Mouse (Mus musculus): ENCODE data around the gene Grb10. TPM values are rescaled to one million over a fixed set of nuclear protein-coding genes. Genes with fewer than 3 reads are reported as not detected.

Gene Grb10
- polyA plus RNA-seq, 1 experiment: 12.1 TPM

- no peak overlapping the region for H3K4me3 ChIP-seq (ENCODE audit: control insufficient read depth, low read depth, low read length)
- H3K4me1 ChIP-seq (ENCODE audit: control insufficient read depth, insufficient read depth, low read length): no peaks in the 10 kb centered on the region
- no peak overlapping the region for H3K27ac ChIP-seq (ENCODE audit: control insufficient read depth, insufficient read depth, low read depth, low read length)
- TF ChIP-seq CTCF (IDR thresholded peaks at IDR 0.05; ENCODE audit: control insufficient read depth, insufficient read depth, insufficient replicate concordance, low read depth, low read length): no peak
- no peak for TF ChIP-seq POLR2A (IDR thresholded peaks at IDR 0.05; ENCODE audit: control insufficient read depth, low read depth, low read length)
- H3K27me3 ChIP-seq (ENCODE audit: control insufficient read depth, insufficient read depth, low read length): no peaks in the 10 kb centered on the region
- H3K36me3 ChIP-seq (ENCODE audit: control insufficient read depth, insufficient read depth, low read length): no peaks in the 10 kb centered on the region
These were observed 108.0 kb downstream of the Grb10 start for GRCm38 (mm10) chr11:11930527-11930926.

- TF ChIP-seq CTCF (IDR thresholded peaks at IDR 0.05; ENCODE audit: control insufficient read depth, insufficient read depth, insufficient replicate concordance, low read depth, low read length) (no peak), POLR2A (IDR thresholded peaks at IDR 0.05; ENCODE audit: control insufficient read depth, low read depth, low read length) (no peak)
- H3K4me3 ChIP-seq (ENCODE audit: control insufficient read depth, low read depth, low read length): no peak overlapping the region
- H3K4me1 ChIP-seq (ENCODE audit: control insufficient read depth, insufficient read depth, low read length): no peaks in the 10 kb centered on the region
- H3K36me3 ChIP-seq (ENCODE audit: control insufficient read depth, insufficient read depth, low read length): no peaks in the 10 kb centered on the region
- no peak overlapping the region for H3K27ac ChIP-seq (ENCODE audit: control insufficient read depth, insufficient read depth, low read depth, low read length)
- no peaks in the 10 kb centered on the region for H3K27me3 ChIP-seq (ENCODE audit: control insufficient read depth, insufficient read depth, low read length)
These were observed 109.4 kb downstream of the Grb10 start for GRCm38 (mm10) chr11:11929059-11929458.

- no peak for TF ChIP-seq POLR2A (IDR thresholded peaks at IDR 0.05; ENCODE audit: control insufficient read depth, low read depth, low read length)
- TF ChIP-seq CTCF (IDR thresholded peaks at IDR 0.05; ENCODE audit: control insufficient read depth, insufficient read depth, insufficient replicate concordance, low read depth, low read length): no peak
- H3K4me1 ChIP-seq (ENCODE audit: control insufficient read depth, insufficient read depth, low read length): no peaks in the 10 kb centered on the region
- H3K27ac ChIP-seq (ENCODE audit: control insufficient read depth, insufficient read depth, low read depth, low read length): no peak overlapping the region
- H3K4me3 ChIP-seq (ENCODE audit: control insufficient read depth, low read depth, low read length): no peak overlapping the region
- H3K36me3 ChIP-seq (ENCODE audit: control insufficient read depth, insufficient read depth, low read length): no peaks in the 10 kb centered on the region
- H3K27me3 ChIP-seq (ENCODE audit: control insufficient read depth, insufficient read depth, low read length): no peaks in the 10 kb centered on the region
These were observed 109.9 kb downstream of the Grb10 start for GRCm38 (mm10) chr11:11928586-11928985.

- H3K36me3 ChIP-seq (ENCODE audit: control insufficient read depth, insufficient read depth, low read length): no peaks in the 10 kb centered on the region
- no peak overlapping the region for H3K4me3 ChIP-seq (ENCODE audit: control insufficient read depth, low read depth, low read length)
- no peak for TF ChIP-seq CTCF (IDR thresholded peaks at IDR 0.05; ENCODE audit: control insufficient read depth, insufficient read depth, insufficient replicate concordance, low read depth, low read length)
- no peak for TF ChIP-seq POLR2A (IDR thresholded peaks at IDR 0.05; ENCODE audit: control insufficient read depth, low read depth, low read length)
- no peaks in the 10 kb centered on the region for H3K27me3 ChIP-seq (ENCODE audit: control insufficient read depth, insufficient read depth, low read length)
- no peaks in the 10 kb centered on the region for H3K4me1 ChIP-seq (ENCODE audit: control insufficient read depth, insufficient read depth, low read length)
- no peak overlapping the region for H3K27ac ChIP-seq (ENCODE audit: control insufficient read depth, insufficient read depth, low read depth, low read length)
These were observed 114.6 kb downstream of the Grb10 start for GRCm38 (mm10) chr11:11923900-11924299.

GRCm38 (mm10) chr11:11923345-11923744 is 115.1 kb downstream of the Grb10 start:
- Histone ChIP-seq H3K4me3 (ENCODE audit: control insufficient read depth, low read depth, low read length) (no peak overlapping the region), H3K27me3 (ENCODE audit: control insufficient read depth, insufficient read depth, low read length) (no peaks in the 10 kb centered on the region), H3K36me3 (ENCODE audit: control insufficient read depth, insufficient read depth, low read length) (no peaks in the 10 kb centered on the region), H3K4me1 (ENCODE audit: control insufficient read depth, insufficient read depth, low read length) (no peaks in the 10 kb centered on the region), H3K27ac (ENCODE audit: control insufficient read depth, insufficient read depth, low read depth, low read length) (no peak overlapping the region)
- no peak for TF ChIP-seq CTCF (IDR thresholded peaks at IDR 0.05; ENCODE audit: control insufficient read depth, insufficient read depth, insufficient replicate concordance, low read depth, low read length)
- TF ChIP-seq POLR2A (IDR thresholded peaks at IDR 0.05; ENCODE audit: control insufficient read depth, low read depth, low read length): no peak

GRCm38 (mm10) chr11:11922106-11922505 is 116.4 kb downstream of the Grb10 start:
- Histone ChIP-seq H3K4me1 (ENCODE audit: control insufficient read depth, insufficient read depth, low read length) (no peaks in the 10 kb centered on the region), H3K36me3 (ENCODE audit: control insufficient read depth, insufficient read depth, low read length) (no peaks in the 10 kb centered on the region), H3K4me3 (ENCODE audit: control insufficient read depth, low read depth, low read length) (no peak overlapping the region), H3K27me3 (ENCODE audit: control insufficient read depth, insufficient read depth, low read length) (no peaks in the 10 kb centered on the region), H3K27ac (ENCODE audit: control insufficient read depth, insufficient read depth, low read depth, low read length) (no peak overlapping the region)
- TF ChIP-seq POLR2A (IDR thresholded peaks at IDR 0.05; ENCODE audit: control insufficient read depth, low read depth, low read length) (no peak), CTCF (IDR thresholded peaks at IDR 0.05; ENCODE audit: control insufficient read depth, insufficient read depth, insufficient replicate concordance, low read depth, low read length) (no peak)

- H3K4me1 ChIP-seq (ENCODE audit: control insufficient read depth, insufficient read depth, low read length): no peaks in the 10 kb centered on the region
- H3K36me3 ChIP-seq (ENCODE audit: control insufficient read depth, insufficient read depth, low read length): no peaks in the 10 kb centered on the region
- TF ChIP-seq CTCF (IDR thresholded peaks at IDR 0.05; ENCODE audit: control insufficient read depth, insufficient read depth, insufficient replicate concordance, low read depth, low read length): no peak
- TF ChIP-seq POLR2A (IDR thresholded peaks at IDR 0.05; ENCODE audit: control insufficient read depth, low read depth, low read length): no peak
- no peaks in the 10 kb centered on the region for H3K27me3 ChIP-seq (ENCODE audit: control insufficient read depth, insufficient read depth, low read length)
- no peak overlapping the region for H3K27ac ChIP-seq (ENCODE audit: control insufficient read depth, insufficient read depth, low read depth, low read length)
- no peak overlapping the region for H3K4me3 ChIP-seq (ENCODE audit: control insufficient read depth, low read depth, low read length)
These were observed 130.6 kb downstream of the Grb10 start for GRCm38 (mm10) chr11:11907703-11908413.

Measured in testis, adult 2 months (tissue).